Mouse (Mus musculus) kidney, embryonic 15.5 days (tissue): Measurements from ENCODE around the gene Med17. TPM values are rescaled to one million over a fixed set of nuclear protein-coding genes. Genes with fewer than 3 reads are reported as not detected.

Source experiments
- ATAC-seq: fragments of 200-750 bp; cut with Nextera tagmentation; replicated peaks from 2 replicates; pipeline ENCODE4 v1.8.0; 2017; ENCODE audit warnings: moderate TSS enrichment; ENCODE audit not compliant: low FRiP score
- H3K27ac ChIP-seq: fragments of 300-500 bp; sonication (generic); 2 replicates; pipeline ENCODE4 v1.5.1; 2015; ENCODE audit warnings: mild to moderate bottlenecking, inconsistent platforms
- H3K27me3 ChIP-seq: fragments of 300-500 bp; sonication (generic); 2 replicates; pipeline ENCODE4 v1.6.1; 2015; ENCODE audit warnings: inconsistent platforms
- H3K36me3 ChIP-seq: fragments of 300-500 bp; sonication (generic); 2 replicates; pipeline ENCODE4 v1.6.1; 2015; ENCODE audit warnings: inconsistent platforms
- H3K4me1 ChIP-seq: fragments of 300-500 bp; sonication (generic); 2 replicates; pipeline ENCODE4 v1.6.1; 2015; ENCODE audit warnings: inconsistent platforms
- H3K4me2 ChIP-seq: fragments of 300-500 bp; sonication (generic); 2 replicates; pipeline ENCODE4 v1.6.1; 2015; ENCODE audit warnings: moderate library complexity, mild to moderate bottlenecking, inconsistent platforms
- H3K4me3 ChIP-seq: fragments of 300-500 bp; sonication (generic); replicated peaks from 2 replicates; pipeline ENCODE4 v1.5.1; 2015; ENCODE audit warnings: mild to moderate bottlenecking, inconsistent platforms
- H3K9ac ChIP-seq: fragments of 300-500 bp; sonication (generic); 2 replicates; pipeline ENCODE4 v1.6.1; 2015; ENCODE audit warnings: mild to moderate bottlenecking, inconsistent platforms
- H3K9me3 ChIP-seq: fragments of 300-500 bp; sonication (generic); replicated peaks from 2 replicates; pipeline ENCODE4 v1.6.1; 2016; ENCODE audit warnings: inconsistent platforms
- WGBS: fragments of 180-500 bp; shearing (Covaris S2); methylation state at CpG from one replicate; pipeline ENCODE4 v1.1.7; 2015; ENCODE audit warnings: mixed read lengths; 5-methylcytosine and 5-hydroxymethylcytosine counted together
- polyA plus RNA-seq: library from polyadenylated mRNA; unstranded; fragments of >200 nt; fragmentation: Nextera tagmentation; extraction: Ambion mirVana; gene quantifications from 2 replicates; pipeline ENCODE4 v1.2.1, GENCODE M21; 2015

Gene Med17
- polyA plus RNA-seq, 1 experiment from 2014 or later: 39.2 TPM

DNA sequence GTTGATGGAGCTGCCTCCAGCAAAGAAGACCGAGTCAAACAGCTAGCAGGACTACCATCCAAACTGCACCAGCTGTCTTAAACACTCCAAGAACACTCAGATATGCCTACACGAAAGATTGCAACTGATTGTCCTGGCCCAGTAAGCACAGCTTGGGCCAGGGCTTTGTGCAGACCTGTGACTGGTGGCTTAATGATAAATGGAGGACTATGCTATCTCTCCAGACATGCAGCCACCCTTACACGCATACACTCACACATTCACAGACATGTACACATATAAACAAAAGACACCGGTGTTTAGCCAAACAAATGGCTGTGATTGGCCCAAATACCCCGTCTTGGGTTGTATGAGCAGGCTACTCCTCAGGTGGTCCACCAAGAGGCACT, 754 bp upstream of the Med17 start:
- no peaks in the 10 kb centered on the region for H3K27me3 ChIP-seq
- peak overlapping the region; percentile 67 for H3K4me2 ChIP-seq
- WGBS: 42% methylated on average over 5 of the region's 5 CpGs
- H3K4me1 ChIP-seq: peaks cover 21% of the 10 kb centered on the region
- peak overlapping the region; percentile 82 for H3K9ac ChIP-seq
- no peaks in the 10 kb centered on the region for H3K9me3 ChIP-seq
- peak overlapping the region; percentile 69 for H3K4me3 ChIP-seq
- peak overlapping the region; percentile 90 for H3K27ac ChIP-seq
- H3K36me3 ChIP-seq: peaks cover 30% of the 10 kb centered on the region
- ATAC-seq: 0 out of 2 replicates have a peak, but pooled peaks have one; percentile 31

DNA sequence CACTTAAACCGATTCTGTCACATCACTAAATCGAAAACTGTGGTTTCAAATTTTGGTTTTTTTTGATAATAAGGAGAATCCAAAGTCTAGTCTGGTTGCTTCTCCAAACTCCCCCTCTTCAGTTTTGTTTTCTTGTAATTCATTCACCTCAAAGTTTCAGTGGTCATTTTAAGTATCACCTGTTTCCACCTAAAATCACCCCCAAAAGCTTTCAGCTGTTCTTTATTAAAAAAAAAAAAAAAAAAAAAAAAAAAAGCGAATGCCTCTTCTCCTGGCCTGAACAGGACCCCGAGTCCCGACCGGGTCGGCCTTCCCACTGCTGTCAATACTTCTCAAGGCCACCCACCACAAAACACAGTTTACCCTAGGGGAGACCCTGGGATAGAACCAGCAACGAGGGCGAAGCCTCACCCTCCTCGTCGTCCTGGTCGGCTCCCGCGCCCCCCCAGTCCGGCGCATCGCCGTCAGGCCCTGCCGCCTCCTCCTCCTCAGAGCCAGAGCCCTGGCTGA, 537 bp downstream of the Med17 start:
- H3K4me2 ChIP-seq: peak overlapping the region; percentile 67
- H3K9me3 ChIP-seq: no peaks in the 10 kb centered on the region
- H3K27ac ChIP-seq: peak overlapping the region; percentile 90
- H3K4me3 ChIP-seq: peak overlapping the region; percentile 69
- H3K36me3 ChIP-seq: peaks cover 40% of the 10 kb centered on the region
- no peak; the same call in 1 of the 2 replicates for ATAC-seq
- no peaks in the 10 kb centered on the region for H3K27me3 ChIP-seq
- H3K4me1 ChIP-seq: peaks cover 21% of the 10 kb centered on the region
- peak overlapping the region; percentile 82 for H3K9ac ChIP-seq
- WGBS: 11% methylated on average over 14 of the region's 19 CpGs

DNA sequence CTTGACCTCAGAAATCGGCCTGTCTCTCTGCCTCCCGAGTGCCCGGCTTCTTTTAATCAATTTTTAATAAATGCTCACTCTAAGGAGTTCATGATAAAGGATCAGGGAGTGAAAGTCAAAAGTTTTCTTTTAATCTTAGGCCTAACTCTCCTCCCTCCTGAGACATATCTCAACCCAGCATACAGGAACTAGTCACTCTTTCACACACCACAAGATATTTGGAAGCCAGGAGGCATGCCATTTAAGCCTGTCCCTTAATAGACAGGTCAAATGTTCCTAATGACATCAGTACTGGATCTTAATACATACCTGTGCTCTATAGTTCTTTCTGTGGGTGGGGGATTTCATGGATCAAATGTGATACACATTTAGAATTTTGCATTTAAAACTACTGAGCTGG, 1.4 kb downstream of the Med17 start:
- ATAC-seq: no peak
- Histone ChIP-seq H3K4me1 (peaks cover 21% of the 10 kb centered on the region), H3K4me3 (no peak overlapping the region), H3K36me3 (peaks cover 44% of the 10 kb centered on the region), H3K27me3 (no peaks in the 10 kb centered on the region), H3K4me2 (peak overlapping the region; percentile 67; the same call in 1 of the 2 replicates), H3K9me3 (no peaks in the 10 kb centered on the region), H3K9ac (no peak overlapping the region), H3K27ac (no peak overlapping the region)
- WGBS: 90% methylated on average over 3 of the region's 3 CpGs

GRCm38 (mm10) chr9:15276855-15277254, 2.9 kb downstream of the Med17 start:
- no peak overlapping the region for H3K9ac ChIP-seq
- H3K27ac ChIP-seq: no peak overlapping the region
- no peak overlapping the region for H3K4me3 ChIP-seq
- no peak for ATAC-seq
- H3K36me3 ChIP-seq: peaks cover 59% of the 10 kb centered on the region
- 92% methylated on average over 4 of the region's 4 CpGs for WGBS
- peaks cover 21% of the 10 kb centered on the region for H3K4me1 ChIP-seq
- H3K9me3 ChIP-seq: no peaks in the 10 kb centered on the region
- H3K4me2 ChIP-seq: no peak overlapping the region
- no peaks in the 10 kb centered on the region for H3K27me3 ChIP-seq

DNA sequence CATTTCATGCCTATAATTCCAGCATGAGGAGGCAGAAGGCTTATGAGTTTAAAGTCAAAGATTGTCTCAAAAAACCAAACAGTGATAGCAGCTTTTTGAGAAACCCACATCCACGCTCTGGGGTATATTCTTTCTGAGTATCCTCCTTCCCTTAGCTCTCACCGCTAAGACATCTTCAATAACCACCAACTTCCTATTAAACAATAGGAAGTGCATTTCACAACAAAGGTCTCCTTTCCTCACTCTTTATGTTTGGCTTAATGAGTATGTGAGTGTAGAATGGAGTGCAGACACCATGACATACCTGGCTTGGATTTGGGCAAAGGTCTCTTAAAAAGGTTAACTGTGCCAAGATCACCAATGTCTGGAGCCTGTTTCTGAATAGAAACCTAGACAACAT, 5.8 kb downstream of the Med17 start:
- ATAC-seq: no peak
- no peak overlapping the region for H3K9ac ChIP-seq
- H3K36me3 ChIP-seq: peaks cover 88% of the 10 kb centered on the region
- no peak overlapping the region for H3K27ac ChIP-seq
- peaks cover 13% of the 10 kb centered on the region for H3K4me1 ChIP-seq
- no peaks in the 10 kb centered on the region for H3K9me3 ChIP-seq
- 94% methylated on average over 2 of the region's 2 CpGs for WGBS
- H3K4me3 ChIP-seq: no peak overlapping the region
- no peak overlapping the region for H3K4me2 ChIP-seq
- H3K27me3 ChIP-seq: no peaks in the 10 kb centered on the region

DNA sequence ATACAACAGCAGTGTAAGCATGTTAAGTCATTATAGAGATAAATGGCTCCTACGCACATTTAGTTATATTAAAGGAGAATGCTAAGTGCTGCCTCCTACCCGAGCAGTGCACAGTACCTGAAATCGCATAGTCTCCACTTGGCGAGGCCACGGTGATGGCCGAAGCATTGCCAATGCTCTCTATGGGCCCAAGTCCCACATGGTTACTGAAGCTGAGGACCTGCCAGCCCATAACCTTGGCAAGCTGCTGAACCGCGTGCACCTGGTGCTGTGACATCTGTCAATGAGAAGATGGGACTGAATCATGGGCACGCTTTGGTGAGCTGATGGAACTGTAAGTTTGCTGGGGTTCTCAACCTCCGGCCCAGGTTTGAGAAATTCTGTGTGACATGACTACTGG, 16.2 kb downstream of the Med17 start:
- Histone ChIP-seq H3K9ac (no peak overlapping the region), H3K4me3 (no peak overlapping the region), H3K36me3 (peaks cover 81% of the 10 kb centered on the region), H3K27me3 (no peaks in the 10 kb centered on the region), H3K9me3 (no peaks in the 10 kb centered on the region), H3K4me2 (no peak overlapping the region), H3K4me1 (no peaks in the 10 kb centered on the region), H3K27ac (no peak overlapping the region)
- WGBS: 94% methylated on average over 10 of the region's 10 CpGs
- no peak for ATAC-seq

GRCm38 (mm10) chr9:15261980-15262379, 17.8 kb downstream of the Med17 start:
- no peaks in the 10 kb centered on the region for H3K4me1 ChIP-seq
- H3K4me2 ChIP-seq: no peak overlapping the region
- H3K4me3 ChIP-seq: no peak overlapping the region
- no peak for ATAC-seq
- no peak overlapping the region for H3K27ac ChIP-seq
- no peak overlapping the region for H3K9ac ChIP-seq
- H3K36me3 ChIP-seq: peaks cover 68% of the 10 kb centered on the region
- no peaks in the 10 kb centered on the region for H3K27me3 ChIP-seq
- WGBS: 93% methylated on average over 8 of the region's 8 CpGs
- H3K9me3 ChIP-seq: no peaks in the 10 kb centered on the region

DNA sequence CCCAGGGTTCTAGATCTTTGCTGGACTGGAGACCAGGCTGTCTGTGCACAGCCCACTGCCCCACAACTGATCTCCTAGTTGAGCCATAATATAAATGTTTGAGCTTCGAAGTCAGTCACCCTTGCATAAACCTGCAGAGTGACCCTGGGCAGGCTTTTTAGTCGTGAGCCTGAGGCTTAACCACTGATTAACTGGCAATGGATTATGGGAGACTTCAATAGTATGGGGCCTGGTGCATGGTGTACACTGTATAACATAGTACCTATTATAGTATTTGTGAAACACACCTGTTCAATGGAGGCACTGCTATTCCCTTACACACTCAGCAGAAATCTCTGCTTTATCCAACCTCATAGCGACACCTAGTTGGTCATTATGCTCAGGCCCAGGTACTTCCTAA, 23.5 kb downstream of the Med17 start:
- Histone ChIP-seq H3K27me3 (no peaks in the 10 kb centered on the region), H3K4me1 (no peaks in the 10 kb centered on the region), H3K36me3 (peaks cover 11% of the 10 kb centered on the region), H3K4me3 (no peak overlapping the region), H3K9me3 (no peaks in the 10 kb centered on the region), H3K4me2 (no peak overlapping the region), H3K9ac (no peak overlapping the region), H3K27ac (no peak overlapping the region)
- ATAC-seq: peak; percentile 60; the same call in 1 of the 2 replicates
- WGBS: 73% methylated on average over 3 of the region's 3 CpGs

- Histone ChIP-seq H3K4me2 (no peak overlapping the region), H3K4me3 (no peak overlapping the region), H3K9ac (no peak overlapping the region), H3K27me3 (no peaks in the 10 kb centered on the region), H3K27ac (no peak overlapping the region), H3K4me1 (no peaks in the 10 kb centered on the region), H3K36me3 (no peaks in the 10 kb centered on the region; the same call in 1 of the 2 replicates), H3K9me3 (no peaks in the 10 kb centered on the region)
- ATAC-seq: no peak
- WGBS: 79% methylated on average over 7 of the region's 7 CpGs
These were observed 25.2 kb downstream of the Med17 start for GRCm38 (mm10) chr9:15254501-15254900.

- peak overlapping the region; percentile 79 for H3K27ac ChIP-seq
- no peak overlapping the region for H3K9ac ChIP-seq
- no peaks in the 10 kb centered on the region for H3K36me3 ChIP-seq
- no peaks in the 10 kb centered on the region for H3K9me3 ChIP-seq
- peak; percentile 76 for ATAC-seq
- no peaks in the 10 kb centered on the region for H3K4me1 ChIP-seq
- no peaks in the 10 kb centered on the region for H3K27me3 ChIP-seq
- H3K4me2 ChIP-seq: no peak overlapping the region
- 74% methylated on average over 7 of the region's 7 CpGs for WGBS
- H3K4me3 ChIP-seq: no peak overlapping the region
These were observed 27.5 kb downstream of the Med17 start for GRCm38 (mm10) chr9:15252196-15252595.

DNA sequence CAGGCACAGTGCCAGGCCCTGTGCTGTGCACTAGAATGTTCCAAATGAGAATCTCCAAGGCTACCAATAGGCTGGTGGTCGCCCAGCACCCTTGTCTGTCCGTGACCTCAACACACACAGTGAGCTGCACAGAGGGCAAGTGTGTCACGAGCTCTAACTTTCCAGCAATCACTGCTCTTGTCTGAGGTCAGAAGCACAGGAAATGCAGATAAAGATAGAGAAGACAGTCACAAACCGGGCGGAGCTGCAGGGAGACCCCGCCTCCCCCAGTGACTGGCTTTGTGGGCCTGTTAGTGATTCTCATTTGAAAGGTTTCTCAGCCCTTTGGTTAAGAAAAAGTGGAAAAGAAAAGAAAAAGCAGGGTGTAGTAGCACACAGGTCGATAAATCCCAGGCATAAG, 29.4 kb downstream of the Med17 start:
- no peak overlapping the region for H3K9ac ChIP-seq
- H3K36me3 ChIP-seq: no peaks in the 10 kb centered on the region
- H3K4me3 ChIP-seq: no peak overlapping the region
- peaks cover 2% of the 10 kb centered on the region; the same call in 1 of the 2 replicates for H3K4me1 ChIP-seq
- no peak overlapping the region for H3K27ac ChIP-seq
- H3K4me2 ChIP-seq: no peak overlapping the region
- H3K27me3 ChIP-seq: no peaks in the 10 kb centered on the region
- no peak for ATAC-seq
- no peaks in the 10 kb centered on the region for H3K9me3 ChIP-seq
- 74% methylated on average over 7 of the region's 7 CpGs for WGBS

DNA sequence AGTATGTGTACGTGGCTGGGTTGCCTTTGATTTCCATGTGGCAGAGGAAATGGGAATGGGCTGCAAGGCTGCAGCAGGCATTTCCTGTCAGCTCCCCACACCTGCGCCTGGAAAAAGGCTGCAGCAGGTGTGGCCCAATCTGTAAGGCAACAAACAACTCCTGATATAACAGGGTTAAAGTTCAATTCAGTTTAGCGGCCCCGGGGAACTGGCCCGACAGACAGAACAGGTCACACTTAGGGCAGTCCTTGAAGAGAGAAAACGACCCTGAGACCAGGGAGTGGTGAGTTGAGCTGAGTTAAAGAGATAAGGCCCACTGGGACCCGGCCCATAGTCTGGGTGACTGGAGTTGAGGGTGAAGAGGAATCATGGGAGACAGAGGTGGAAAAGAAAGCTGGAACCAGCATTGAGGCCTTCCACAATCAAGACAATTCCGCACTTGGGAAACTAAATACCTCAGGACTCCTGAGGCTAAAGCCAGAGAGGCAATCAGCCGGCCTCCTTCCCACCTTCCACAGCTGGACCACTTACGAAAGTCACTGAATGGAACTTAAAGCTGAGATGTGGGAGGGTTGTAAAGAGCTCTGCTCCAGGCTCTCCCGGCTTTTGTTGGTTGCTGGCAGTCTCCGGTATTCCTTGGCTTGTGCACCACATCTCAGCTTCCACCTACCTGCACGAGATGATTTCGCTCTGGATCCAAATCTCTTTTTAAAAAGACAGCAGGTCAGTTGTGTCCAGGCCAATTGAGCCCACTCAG, 34.2 kb downstream of the Med17 start:
- Histone ChIP-seq H3K4me2 (no peak overlapping the region), H3K9ac (no peak overlapping the region), H3K27me3 (0 out of 2 replicates have a peak, but pooled peaks cover 2% of the 10 kb centered on the region), H3K27ac (0 out of 2 replicates have a peak overlapping the region, but pooled peaks have one; percentile 7), H3K4me3 (no peak overlapping the region), H3K36me3 (no peaks in the 10 kb centered on the region), H3K9me3 (no peaks in the 10 kb centered on the region), H3K4me1 (peaks cover 6% of the 10 kb centered on the region; the same call in 1 of the 2 replicates)
- peak; percentile 41; the same call in 1 of the 2 replicates for ATAC-seq
- WGBS: 47% methylated on average over 14 of the region's 14 CpGs
